In genomic region chr15:81796228-81796627, GRCm38 (mm10) we compare ENCODE assay signal across 10 mouse cellular contexts. TPM values are rescaled to one million over a fixed set of nuclear protein-coding genes. Genes with fewer than 3 reads are reported as not detected.
A peak's percentile ranks its signal among the peaks of the same experiment; 100 is the strongest.
DNase-seq lines count a peak whose midpoint lies in the region; ATAC-seq and TF ChIP-seq lines count a peak whose summit lies in the region.
"Had no signal": no experiment of that assay in that cellular context is flagged by ENCODE, and none has a peak within 500 bp of the region (broad histone marks: within the 10 kb centered on the region; RNA-seq: fewer than 3 reads in every experiment).

No protein-coding gene starts in this region.

- H3K36me3 ChIP-seq in thymus, adult 2 months (ENCODE audit: control insufficient read depth, insufficient read depth, low read length): no peaks in the 10 kb centered on the region
- H3K36me3 ChIP-seq in stomach, postnatal 0 days (ENCODE audit: control insufficient read depth, insufficient read depth, low read length): peaks cover 6% of the 10 kb centered on the region; the same call in 1 of the 2 replicates
- H3K36me3 ChIP-seq in limb, embryonic 10.5 days: peaks cover 54% of the 10 kb centered on the region

- H3K27ac ChIP-seq in thymus, adult 2 months (ENCODE audit: control insufficient read depth, insufficient read depth, low read length): no peak overlapping the region
- H3K27ac ChIP-seq in stomach, postnatal 0 days (replicated peaks): no peak overlapping the region
- no peak overlapping the region for H3K27ac ChIP-seq in limb, embryonic 10.5 days
- H3K27ac ChIP-seq: midbrain, embryonic 12.5 days had no signal

- no peaks in the 10 kb centered on the region for H3K27me3 ChIP-seq in thymus, adult 2 months (ENCODE audit: control insufficient read depth, insufficient read depth, low read length)
- H3K27me3 ChIP-seq in stomach, postnatal 0 days (ENCODE audit: control insufficient read depth, insufficient read depth, low read length): no peaks in the 10 kb centered on the region
- H3K27me3 ChIP-seq in limb, embryonic 10.5 days (ENCODE audit: low read depth, poor library complexity, severe bottlenecking): no peaks in the 10 kb centered on the region
- H3K27me3 ChIP-seq: midbrain, embryonic 12.5 days had no signal

- TF ChIP-seq CTCF in thymus, adult 2 months (IDR thresholded peaks at IDR 0.05; ENCODE audit: borderline replicate concordance, control insufficient read depth, extremely low read depth, insufficient read depth, low read length, poor library complexity): no peak
- peak; percentile 75 for TF ChIP-seq CTCF in stomach, postnatal 0 days (IDR thresholded peaks at IDR 0.05; ENCODE audit: low read depth)

- no peak for TF ChIP-seq EP300 in stomach, postnatal 0 days (optimal IDR thresholded peaks at IDR 0.05)

- ATAC-seq in stomach, postnatal 0 days (ENCODE audit: low FRiP score, low TSS enrichment): peak; percentile 57; the same call in 1 of the 2 replicates

- 85% methylated on average over 3 of the region's 3 CpGs for WGBS in thymus, adult 2 months
- 71% methylated on average over 3 of the region's 3 CpGs for WGBS in stomach, postnatal 0 days
- WGBS in limb, embryonic 10.5 days: 87% methylated on average over 3 of the region's 3 CpGs

- no peak overlapping the region for H3K4me3 ChIP-seq in thymus, adult 2 months (ENCODE audit: control insufficient read depth, insufficient read depth, low read length)
- H3K4me3 ChIP-seq in stomach, postnatal 0 days (ENCODE audit: low read depth, low read length): no peak overlapping the region
- H3K4me3 ChIP-seq in limb, embryonic 10.5 days: no peak overlapping the region
- H3K4me3 ChIP-seq: erythroblast, embryonic 14.5 days; midbrain, embryonic 12.5 days had no signal

- no peaks in the 10 kb centered on the region for H3K9me3 ChIP-seq in stomach, postnatal 0 days (ENCODE audit: control insufficient read depth, low read length)
- no peaks in the 10 kb centered on the region for H3K9me3 ChIP-seq in limb, embryonic 10.5 days (replicated peaks)
- H3K9me3 ChIP-seq: midbrain, embryonic 12.5 days had no signal

- H3K9ac ChIP-seq in stomach, postnatal 0 days (ENCODE audit: low read length): no peak overlapping the region
- H3K9ac ChIP-seq: midbrain, embryonic 12.5 days had no signal

- DNase-seq in adrenal gland, postnatal 14 days: peak; percentile 67
- DNase-seq in adrenal gland, adult 18-20 months (ENCODE audit: low spot score in 2 of 2): no peak
- DNase-seq in thymus, adult 2 months: peak; percentile 7
- DNase-seq in thymus, postnatal 36 days: no peak
- DNase-seq in kidney, postnatal 25 days: peak; percentile 58 to 93
- peak; percentile 35 for DNase-seq in stomach, postnatal 0 days (ENCODE audit: low spot score)
- DNase-seq in urinary bladder, postnatal 4 days (ENCODE audit: low spot score in 2 of 2): no peak
- no peak for DNase-seq in limb, embryonic 10.5 days (ENCODE audit: low spot score)

- no peaks in the 10 kb centered on the region for H3K4me1 ChIP-seq in thymus, adult 2 months (replicated peaks; ENCODE audit: control insufficient read depth, insufficient read depth, low read length)
- no peaks in the 10 kb centered on the region for H3K4me1 ChIP-seq in stomach, postnatal 0 days (replicated peaks; ENCODE audit: control insufficient read depth, insufficient read depth)
- H3K4me1 ChIP-seq in limb, embryonic 10.5 days: no peaks in the 10 kb centered on the region
- H3K4me1 ChIP-seq: midbrain, embryonic 12.5 days had no signal

- no peak for TF ChIP-seq POLR2A in thymus, adult 2 months (IDR thresholded peaks at IDR 0.05; ENCODE audit: control insufficient read depth, extremely low read depth, insufficient read depth, low read length, poor library complexity)

- no peak overlapping the region for H3K4me2 ChIP-seq in stomach, postnatal 0 days (replicated peaks; ENCODE audit: low read depth)
- H3K4me2 ChIP-seq: midbrain, embryonic 12.5 days had no signal

RNA-seq across cellular contexts. Expression of gene Tef, which starts 6.0 kb away (rescaled TPM):
- 71.4 and 98.5 TPM in 2 replicates for total RNA-seq in adrenal gland, postnatal 14 days (2021)
- 10 to 100 TPM; 45.0 to 46.9 TPM for total RNA-seq in adrenal gland, adult 18-20 months (2021)
- 29.3 and 34.6 TPM in 2 replicates for polyA plus RNA-seq in thymus, adult 2 months (2012; rRNA removed)
- 17.1 and 21.2 TPM in 2 replicates for polyA plus RNA-seq in stomach, postnatal 0 days (2015; fragmentation: Nextera tagmentation; extraction: Ambion mirVana)
- 13.4 and 16.5 TPM in 2 replicates for polyA plus RNA-seq in limb, embryonic 10.5 days (2016; fragmentation: Nextera tagmentation; extraction: Ambion mirVana)

RNA-seq across cellular contexts. Expression of gene Rangap1, which starts 50.9 kb away (rescaled TPM):
- 61.7 and 61.8 TPM in 2 replicates for total RNA-seq in adrenal gland, postnatal 14 days (2021)
- total RNA-seq in adrenal gland, adult 18-20 months (2021): 10 to 100 TPM; 69.7 to 70.0 TPM
- polyA plus RNA-seq in thymus, adult 2 months (2012; rRNA removed): 73.9 and 82.0 TPM in 2 replicates
- polyA plus RNA-seq in stomach, postnatal 0 days (2015; fragmentation: Nextera tagmentation; extraction: Ambion mirVana): 39.0 and 40.2 TPM in 2 replicates
- 150 and 166 TPM in 2 replicates for polyA plus RNA-seq in limb, embryonic 10.5 days (2016; fragmentation: Nextera tagmentation; extraction: Ambion mirVana)

RNA-seq across cellular contexts. Expression of gene Zc3h7b, which starts 51.4 kb away (rescaled TPM):
- total RNA-seq in adrenal gland, postnatal 14 days (2021): 73.8 and 81.9 TPM in 2 replicates
- total RNA-seq in adrenal gland, adult 18-20 months (2021): 10 to 100 TPM; 68.9 to 69.9 TPM
- polyA plus RNA-seq in thymus, adult 2 months (2012; rRNA removed): 42.3 and 49.5 TPM in 2 replicates
- polyA plus RNA-seq in stomach, postnatal 0 days (2015; fragmentation: Nextera tagmentation; extraction: Ambion mirVana): 9.1 and 11.1 TPM in 2 replicates
- polyA plus RNA-seq in limb, embryonic 10.5 days (2016; fragmentation: Nextera tagmentation; extraction: Ambion mirVana): 51.7 and 57.5 TPM in 2 replicates

Comparison
In these comparisons a context has a peak if more than half of its experiments do, and no peak if none do; other contexts are left out.
1. DNase-seq: peak in adrenal gland, postnatal 14 days (single experiment), thymus, adult 2 months (single experiment), kidney, postnatal 25 days (2 of 2) and stomach, postnatal 0 days (single experiment); none in adrenal gland, adult 18-20 months (0 of 2), thymus, postnatal 36 days (0 of 2), urinary bladder, postnatal 4 days (0 of 2) and limb, embryonic 10.5 days (single experiment).